Mouse (Mus musculus): ENCODE data around the gene Egf. TPM values are rescaled to one million over a fixed set of nuclear protein-coding genes. Genes with fewer than 3 reads are reported as not detected.

The Egf gene
- polyA plus RNA-seq, 1 experiment: 1.2 TPM

GRCm38 (mm10) chr3:129648598-129648997 lies 106.5 kb downstream of the Egf start:
- peaks cover 9% of the 10 kb centered on the region for H3K9me3 ChIP-seq (replicated peaks; ENCODE audit: control insufficient read depth, insufficient read depth, low read length, poor library complexity, severe bottlenecking)
- H3K9ac ChIP-seq (ENCODE audit: low read depth, poor library complexity, severe bottlenecking): no peak overlapping the region
- peaks cover 5% of the 10 kb centered on the region for H3K4me1 ChIP-seq (ENCODE audit: control insufficient read depth, insufficient read depth, low read length)
- TF ChIP-seq EP300 (IDR thresholded peaks at IDR 0.05; ENCODE audit: insufficient read depth, low read depth, low read length): no peak
- H3K36me3 ChIP-seq (ENCODE audit: control insufficient read depth, insufficient read depth, low read length, poor library complexity, severe bottlenecking): no peaks in the 10 kb centered on the region
- no peak overlapping the region for H3K4me3 ChIP-seq (ENCODE audit: low read depth, low read length)
- H3K27me3 ChIP-seq (ENCODE audit: control insufficient read depth, insufficient read depth, low read length, poor library complexity, severe bottlenecking): no peaks in the 10 kb centered on the region
- H3K27ac ChIP-seq (ENCODE audit: insufficient read depth, low read length): no peak overlapping the region

- TF ChIP-seq POLR2A (IDR thresholded peaks at IDR 0.05; ENCODE audit: insufficient read depth, low read length) (no peak), EP300 (IDR thresholded peaks at IDR 0.05; ENCODE audit: insufficient read depth, low read depth, low read length) (no peak), CTCF (IDR thresholded peaks at IDR 0.05; ENCODE audit: low read depth, low read length) (no peak)
- H3K4me1 ChIP-seq (ENCODE audit: control insufficient read depth, insufficient read depth, low read length): peaks cover 5% of the 10 kb centered on the region
- H3K9me3 ChIP-seq (replicated peaks; ENCODE audit: control insufficient read depth, insufficient read depth, low read length, poor library complexity, severe bottlenecking): no peaks in the 10 kb centered on the region
- H3K27ac ChIP-seq (ENCODE audit: insufficient read depth, low read length): no peak overlapping the region
- H3K36me3 ChIP-seq (ENCODE audit: control insufficient read depth, insufficient read depth, low read length, poor library complexity, severe bottlenecking): no peaks in the 10 kb centered on the region
- H3K4me3 ChIP-seq (ENCODE audit: low read depth, low read length): no peak overlapping the region
- no peak overlapping the region for H3K9ac ChIP-seq (ENCODE audit: low read depth, poor library complexity, severe bottlenecking)
- no peaks in the 10 kb centered on the region for H3K27me3 ChIP-seq (ENCODE audit: control insufficient read depth, insufficient read depth, low read length, poor library complexity, severe bottlenecking)
These were observed 107.8 kb downstream of the Egf start for GRCm38 (mm10) chr3:129647312-129647711.

DNA sequence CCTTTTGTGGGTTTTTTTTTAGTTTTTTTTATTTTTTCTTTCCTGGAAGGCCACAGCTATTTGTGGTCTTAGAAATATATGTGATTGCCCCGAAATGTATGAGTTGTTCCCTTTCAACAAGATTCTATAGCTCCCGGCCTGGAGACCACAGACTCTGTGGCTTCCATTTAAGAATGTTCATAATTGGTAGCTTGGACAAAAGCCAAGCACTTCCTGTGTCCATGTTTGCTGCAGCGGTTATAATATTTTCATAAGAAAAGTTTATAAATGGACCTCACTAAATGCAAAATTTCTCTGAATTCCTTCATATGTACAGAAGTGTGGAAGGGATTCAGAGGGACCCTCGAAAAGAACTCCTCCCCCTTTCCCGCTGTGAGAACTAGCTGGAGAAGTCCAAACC lies 108.3 kb downstream of the Egf start:
- TF ChIP-seq POLR2A (IDR thresholded peaks at IDR 0.05; ENCODE audit: insufficient read depth, low read length) (no peak), CTCF (IDR thresholded peaks at IDR 0.05; ENCODE audit: low read depth, low read length) (no peak), EP300 (IDR thresholded peaks at IDR 0.05; ENCODE audit: insufficient read depth, low read depth, low read length) (no peak)
- H3K27me3 ChIP-seq (ENCODE audit: control insufficient read depth, insufficient read depth, low read length, poor library complexity, severe bottlenecking): no peaks in the 10 kb centered on the region
- H3K27ac ChIP-seq (ENCODE audit: insufficient read depth, low read length): no peak overlapping the region
- H3K9ac ChIP-seq (ENCODE audit: low read depth, poor library complexity, severe bottlenecking): no peak overlapping the region
- H3K9me3 ChIP-seq (replicated peaks; ENCODE audit: control insufficient read depth, insufficient read depth, low read length, poor library complexity, severe bottlenecking): no peaks in the 10 kb centered on the region
- peaks cover 5% of the 10 kb centered on the region for H3K4me1 ChIP-seq (ENCODE audit: control insufficient read depth, insufficient read depth, low read length)
- H3K36me3 ChIP-seq (ENCODE audit: control insufficient read depth, insufficient read depth, low read length, poor library complexity, severe bottlenecking): no peaks in the 10 kb centered on the region
- no peak overlapping the region for H3K4me3 ChIP-seq (ENCODE audit: low read depth, low read length)

- Histone ChIP-seq H3K9me3 (replicated peaks; ENCODE audit: control insufficient read depth, insufficient read depth, low read length, poor library complexity, severe bottlenecking) (no peaks in the 10 kb centered on the region), H3K27ac (ENCODE audit: insufficient read depth, low read length) (no peak overlapping the region), H3K4me3 (ENCODE audit: low read depth, low read length) (no peak overlapping the region), H3K36me3 (ENCODE audit: control insufficient read depth, insufficient read depth, low read length, poor library complexity, severe bottlenecking) (no peaks in the 10 kb centered on the region), H3K9ac (ENCODE audit: low read depth, poor library complexity, severe bottlenecking) (no peak overlapping the region), H3K27me3 (ENCODE audit: control insufficient read depth, insufficient read depth, low read length, poor library complexity, severe bottlenecking) (no peaks in the 10 kb centered on the region), H3K4me1 (ENCODE audit: control insufficient read depth, insufficient read depth, low read length) (peaks cover 2% of the 10 kb centered on the region)
- TF ChIP-seq POLR2A (IDR thresholded peaks at IDR 0.05; ENCODE audit: insufficient read depth, low read length): no peak
- TF ChIP-seq EP300 (IDR thresholded peaks at IDR 0.05; ENCODE audit: insufficient read depth, low read depth, low read length): no peak
- TF ChIP-seq CTCF (IDR thresholded peaks at IDR 0.05; ENCODE audit: low read depth, low read length): no peak
These were observed 109.7 kb downstream of the Egf start for GRCm38 (mm10) chr3:129645409-129645808.

DNA sequence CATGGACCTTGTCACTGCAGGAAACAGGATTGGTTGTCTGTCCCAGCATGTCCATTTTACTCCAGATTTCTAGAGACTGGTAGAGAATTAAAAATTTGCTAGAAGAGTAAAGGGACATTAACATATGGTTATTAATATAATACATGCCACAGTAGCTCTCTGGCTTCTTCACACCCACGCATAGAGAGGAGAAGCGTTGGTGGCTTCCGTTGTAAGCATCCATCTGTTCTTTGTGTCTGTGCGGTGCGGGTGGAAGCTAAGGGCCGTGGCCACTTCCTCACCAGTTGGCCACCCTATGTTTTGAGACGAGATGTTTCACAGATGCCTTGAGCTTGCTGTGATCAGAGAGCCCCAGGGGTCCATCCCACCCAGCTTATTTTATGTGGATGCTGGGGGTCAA lies 113.5 kb downstream of the Egf start:
- Histone ChIP-seq H3K27me3 (ENCODE audit: control insufficient read depth, insufficient read depth, low read length, poor library complexity, severe bottlenecking) (no peaks in the 10 kb centered on the region), H3K27ac (ENCODE audit: insufficient read depth, low read length) (no peak overlapping the region), H3K4me1 (ENCODE audit: control insufficient read depth, insufficient read depth, low read length) (no peaks in the 10 kb centered on the region), H3K36me3 (ENCODE audit: control insufficient read depth, insufficient read depth, low read length, poor library complexity, severe bottlenecking) (peaks cover 11% of the 10 kb centered on the region), H3K4me3 (ENCODE audit: low read depth, low read length) (no peak overlapping the region), H3K9me3 (replicated peaks; ENCODE audit: control insufficient read depth, insufficient read depth, low read length, poor library complexity, severe bottlenecking) (no peaks in the 10 kb centered on the region), H3K9ac (ENCODE audit: low read depth, poor library complexity, severe bottlenecking) (no peak overlapping the region)
- TF ChIP-seq POLR2A (IDR thresholded peaks at IDR 0.05; ENCODE audit: insufficient read depth, low read length) (no peak), CTCF (IDR thresholded peaks at IDR 0.05; ENCODE audit: low read depth, low read length) (no peak), EP300 (IDR thresholded peaks at IDR 0.05; ENCODE audit: insufficient read depth, low read depth, low read length) (no peak)

GRCm38 (mm10) chr3:129640211-129641000 lies 114.7 kb downstream of the Egf start:
- TF ChIP-seq POLR2A (IDR thresholded peaks at IDR 0.05; ENCODE audit: insufficient read depth, low read length): no peak
- Histone ChIP-seq H3K4me1 (ENCODE audit: control insufficient read depth, insufficient read depth, low read length) (no peaks in the 10 kb centered on the region), H3K27me3 (ENCODE audit: control insufficient read depth, insufficient read depth, low read length, poor library complexity, severe bottlenecking) (no peaks in the 10 kb centered on the region), H3K36me3 (ENCODE audit: control insufficient read depth, insufficient read depth, low read length, poor library complexity, severe bottlenecking) (peaks cover 17% of the 10 kb centered on the region), H3K9ac (ENCODE audit: low read depth, poor library complexity, severe bottlenecking) (no peak overlapping the region), H3K4me3 (ENCODE audit: low read depth, low read length) (no peak overlapping the region), H3K27ac (ENCODE audit: insufficient read depth, low read length) (no peak overlapping the region), H3K9me3 (replicated peaks; ENCODE audit: control insufficient read depth, insufficient read depth, low read length, poor library complexity, severe bottlenecking) (no peaks in the 10 kb centered on the region)
